Mouse (Mus musculus) midbrain, embryonic 10.5 days (tissue): ENCODE measurements around the gene Rbx1. TPM values are rescaled to one million over a fixed set of nuclear protein-coding genes. Genes with fewer than 3 reads are reported as not detected.

Experiments
- polyA plus RNA-seq: library from polyadenylated mRNA; unstranded; fragments of >200 nt; fragmentation: Nextera tagmentation; extraction: Ambion mirVana; gene quantifications from 2 replicates; pipeline ENCODE4 v1.2.1, GENCODE M21; 2016

The Rbx1 gene
- polyA plus RNA-seq, 1 experiment from 2014 or later = 635 TPM

Other genes starting within 250 kb of the Rbx1 start
- gene Mchr1, start 230.8 kb upstream of the Rbx1 start, polyA plus RNA-seq = 0.43 and 1.0 TPM in 2 replicates
- 91.3 and 107 TPM in 2 replicates for gene Slc25a17, start 105.5 kb upstream of the Rbx1 start, polyA plus RNA-seq
- 205 and 220 TPM in 2 replicates for gene St13, start 66.2 kb upstream of the Rbx1 start, polyA plus RNA-seq
- 12.4 and 12.9 TPM in 2 replicates for gene Xpnpep3, start 66.2 kb upstream of the Rbx1 start, polyA plus RNA-seq
- 3.7 and 4.4 TPM in 2 replicates for gene Dnajb7, start 58.0 kb upstream of the Rbx1 start, polyA plus RNA-seq
- 14.1 and 21.1 TPM in 2 replicates for gene Ep300, start 119.1 kb downstream of the Rbx1 start, polyA plus RNA-seq
- 44.6 and 46.1 TPM in 2 replicates for gene L3mbtl2, start 197.6 kb downstream of the Rbx1 start, polyA plus RNA-seq
- gene Chadl, start 231.0 kb downstream of the Rbx1 start, polyA plus RNA-seq = 2.4 and 2.5 TPM in 2 replicates